Comparison of ENCODE assay signal across 8 mouse cellular contexts in the genomic region with DNA sequence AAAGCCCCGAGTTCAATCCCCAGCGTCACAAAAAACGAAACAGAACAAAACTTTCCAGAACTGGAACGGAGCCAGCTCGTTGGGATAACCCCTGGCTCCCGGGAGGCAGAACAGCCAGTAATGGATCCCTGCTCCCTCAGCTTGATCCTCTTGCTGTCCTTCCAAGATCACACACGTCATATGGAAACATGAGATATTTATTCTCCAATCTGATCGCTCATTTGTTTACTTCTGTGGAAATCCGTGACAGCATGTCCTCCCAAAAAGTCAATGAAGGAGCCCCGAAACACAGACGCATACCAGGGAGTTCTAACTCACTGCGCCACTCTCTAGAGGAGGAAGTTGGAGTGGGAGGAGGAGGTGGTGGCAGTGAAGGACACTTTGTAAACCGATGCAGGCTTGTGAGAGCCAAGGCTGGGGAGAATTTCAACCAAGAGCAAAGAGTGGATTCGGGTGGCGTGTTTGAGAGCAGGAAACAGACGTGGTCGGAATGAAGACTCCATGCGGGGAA.
DNase-seq lines count a peak whose midpoint lies in the region; ATAC-seq and TF ChIP-seq lines count a peak whose summit lies in the region.

No protein-coding gene starts in this region.

- H3K36me3 ChIP-seq in embryonic facial prominence, embryonic 14.5 days (ENCODE audit: control insufficient read depth, insufficient read depth, low read length), result no peaks in the 10 kb centered on the region
- no peaks in the 10 kb centered on the region for H3K36me3 ChIP-seq in hindbrain, postnatal 0 days (ENCODE audit: insufficient read depth, low read length)
- no peaks in the 10 kb centered on the region for H3K36me3 ChIP-seq in liver, embryonic 11.5 days (ENCODE audit: control insufficient read depth, insufficient read depth, low read length)

- H3K4me1 ChIP-seq in embryonic facial prominence, embryonic 14.5 days (ENCODE audit: control insufficient read depth, insufficient read depth, low read length), result peaks cover 36% of the 10 kb centered on the region
- peaks cover 8% of the 10 kb centered on the region; the same call in 1 of the 2 replicates for H3K4me1 ChIP-seq in hindbrain, postnatal 0 days (ENCODE audit: insufficient read depth, low read length)
- H3K4me1 ChIP-seq in liver, embryonic 11.5 days (replicated peaks; ENCODE audit: control insufficient read depth, insufficient read depth, low read length), result peaks cover 8% of the 10 kb centered on the region

- H3K9ac ChIP-seq in embryonic facial prominence, embryonic 14.5 days (ENCODE audit: low read depth, low read length), result peak overlapping the region; percentile 32; the same call in 1 of the 2 replicates
- H3K9ac ChIP-seq in hindbrain, postnatal 0 days (replicated peaks; ENCODE audit: low read length), result no peak overlapping the region
- H3K9ac ChIP-seq in liver, embryonic 11.5 days (ENCODE audit: low read depth, low read length), result no peak overlapping the region

- H3K4me2 ChIP-seq in embryonic facial prominence, embryonic 14.5 days (ENCODE audit: low read depth, low read length), result 0 out of 2 replicates have a peak overlapping the region, but pooled peaks have one; percentile 10
- no peak overlapping the region for H3K4me2 ChIP-seq in hindbrain, postnatal 0 days (ENCODE audit: low read depth, low read length)
- no peak overlapping the region for H3K4me2 ChIP-seq in liver, embryonic 11.5 days

- no peaks in the 10 kb centered on the region for H3K27me3 ChIP-seq in embryonic facial prominence, embryonic 14.5 days (replicated peaks; ENCODE audit: control insufficient read depth, insufficient read depth, low read length)
- no peaks in the 10 kb centered on the region for H3K27me3 ChIP-seq in hindbrain, postnatal 0 days (ENCODE audit: insufficient read depth, low read length)
- H3K27me3 ChIP-seq in liver, embryonic 11.5 days (replicated peaks; ENCODE audit: control insufficient read depth, insufficient read depth, low read length), result no peaks in the 10 kb centered on the region; the same call in 1 of the 2 replicates

- no peak overlapping the region for H3K4me3 ChIP-seq in embryonic facial prominence, embryonic 14.5 days (ENCODE audit: low read depth, low read length)
- no peak overlapping the region for H3K4me3 ChIP-seq in hindbrain, postnatal 0 days (ENCODE audit: low read length)
- H3K4me3 ChIP-seq in liver, embryonic 11.5 days (ENCODE audit: low read depth, low read length), result no peak overlapping the region

- TF ChIP-seq CTCF in hindbrain, postnatal 0 days (IDR thresholded peaks at IDR 0.05; ENCODE audit: low read depth), result no peak

- intact Hi-C loops in heart, postnatal 25 days (cut with DNase I), result no loop called here

- H3K9me3 ChIP-seq in embryonic facial prominence, embryonic 14.5 days (ENCODE audit: control insufficient read depth, low read length), result peaks cover 3% of the 10 kb centered on the region; the same call in 1 of the 2 replicates
- H3K9me3 ChIP-seq in hindbrain, postnatal 0 days (ENCODE audit: low read length), result no peaks in the 10 kb centered on the region
- H3K9me3 ChIP-seq in liver, embryonic 11.5 days (ENCODE audit: control insufficient read depth, low read length), result no peaks in the 10 kb centered on the region

- ATAC-seq in embryonic facial prominence, embryonic 14.5 days (ENCODE audit: low read depth), result peak; percentile 37; the same call in 1 of the 2 replicates
- ATAC-seq in hindbrain, postnatal 0 days, result no peak
- 0 out of 2 replicates have a peak, but pooled peaks have one; percentile 29 for ATAC-seq in megakaryocyte progenitor cell, adult 5-6 weeks (replicated peaks; ENCODE audit: poor library complexity)
- ATAC-seq in liver, embryonic 11.5 days (replicated peaks; ENCODE audit: low FRiP score), result no peak

- peak overlapping the region; percentile 78 for H3K27ac ChIP-seq in embryonic facial prominence, embryonic 14.5 days (replicated peaks; ENCODE audit: low read depth, low read length)
- 0 out of 2 replicates have a peak overlapping the region, but pooled peaks have one; percentile 54 for H3K27ac ChIP-seq in hindbrain, postnatal 0 days
- no peak overlapping the region for H3K27ac ChIP-seq in liver, embryonic 11.5 days (ENCODE audit: low read depth, low read length)

- WGBS in embryonic facial prominence, embryonic 14.5 days, result 27% methylated on average over 18 of the region's 18 CpGs
- 60% methylated on average over 18 of the region's 18 CpGs for WGBS in hindbrain, postnatal 0 days
- WGBS in liver, embryonic 11.5 days, result 58% methylated on average over 18 of the region's 18 CpGs

- DNase-seq in heart, adult 18-20 months, result peak; percentile 51 to 67
- DNase-seq in heart, postnatal 25 days (ENCODE audit: low spot score), result no peak
- peak; percentile 79 for DNase-seq in embryonic facial prominence, embryonic 14.5 days (ENCODE audit: low spot score)
- no peak for DNase-seq in hindbrain, postnatal 0 days (ENCODE audit: low spot score)
- no peak for DNase-seq in natural killer cell, adult 2 months (ENCODE audit: low spot score in 2 of 2)
- no peak for DNase-seq in MN1 (ENCODE audit: low spot score)
- DNase-seq in liver, embryonic 11.5 days (ENCODE audit: low spot score), result no peak

Comparison
In these comparisons a context has a peak if more than half of its experiments do, and no peak if none do; other contexts are left out.
1. DNase-seq: peak in heart, adult 18-20 months (2 of 2) and embryonic facial prominence, embryonic 14.5 days (single experiment); none in heart, postnatal 25 days (single experiment), hindbrain, postnatal 0 days (single experiment), natural killer cell, adult 2 months (0 of 2), MN1 (single experiment) and liver, embryonic 11.5 days (single experiment).
2. ATAC-seq: peak in embryonic facial prominence, embryonic 14.5 days (single experiment) and megakaryocyte progenitor cell, adult 5-6 weeks (single experiment); none in hindbrain, postnatal 0 days (single experiment) and liver, embryonic 11.5 days (single experiment).